Mouse (Mus musculus): ENCODE data around the gene Bora. TPM values are rescaled to one million over a fixed set of nuclear protein-coding genes. Genes with fewer than 3 reads are reported as not detected.

Gene Bora
- total RNA-seq, 2 experiments from 2014 or later: 2.5 to 3.7 TPM

- no peak for DNase-seq
These were observed 17.1 kb downstream of the Bora start for GRCm38 (mm10) chr14:99063091-99063490.

GRCm38 (mm10) chr14:99071146-99071545, 25.1 kb downstream of the Bora start:
- DNase-seq: no peak

GRCm38 (mm10) chr14:99088947-99089346, 42.9 kb downstream of the Bora start:
- no peak for DNase-seq

- DNase-seq: peak; percentile 99
These were observed 53.4 kb downstream of the Bora start, which contains the start of the genes Pibf1 and Dis3 for GRCm38 (mm10) chr14:99099267-99099966. TSS of gene Pibf1 (plus strand) at chr14:99099424. TSS of gene Dis3 (minus strand) at chr14:99099770.

- DNase-seq: peak in 1 of 2 experiments; percentile 16
These were observed 54.1 kb downstream of the Bora start for GRCm38 (mm10) chr14:99099967-99100587.

- DNase-seq: no peak
These were observed 57.0 kb downstream of the Bora start for GRCm38 (mm10) chr14:99103050-99103449.

- DNase-seq: no peak
These were observed 58.6 kb downstream of the Bora start for GRCm38 (mm10) chr14:99104542-99105123.

GRCm38 (mm10) chr14:99106671-99107070, 60.6 kb downstream of the Bora start:
- DNase-seq: no peak

- DNase-seq: no peak
These were observed 61.7 kb downstream of the Bora start for GRCm38 (mm10) chr14:99107631-99108187.

GRCm38 (mm10) chr14:99108762-99109161, 62.7 kb downstream of the Bora start:
- no peak for DNase-seq

- DNase-seq: no peak
These were observed 71.6 kb downstream of the Bora start for GRCm38 (mm10) chr14:99117576-99117975.

GRCm38 (mm10) chr14:99121584-99122339, 75.7 kb downstream of the Bora start:
- DNase-seq: no peak

GRCm38 (mm10) chr14:99124076-99124475, 78.1 kb downstream of the Bora start:
- peak; percentile 22 to 30 for DNase-seq

Other genes with a start within 250 kb of the Bora start
- 1 to 10 TPM; 3.9 to 5.6 TPM for gene Rpl36a-ps1, start 51.9 kb upstream of the Bora start, total RNA-seq (2021)
- 10 to 100 TPM; 28.8 to 37.3 TPM for gene Mzt1, start 88 bp upstream of the Bora start, total RNA-seq (2021)
- gene Pibf1, start 53.2 kb downstream of the Bora start, total RNA-seq (2021): 10 to 100 TPM in 1 of 2 experiments, 1 to 10 TPM in 1; 8.8 to 10.6 TPM
- gene Dis3, start 53.5 kb downstream of the Bora start, total RNA-seq (2021): 10 to 100 TPM; 20.0 to 23.4 TPM